Mouse (Mus musculus) neural tube, embryonic 13.5 days (tissue): ENCODE measurements at regions not wholly inside any gene's neighbourhood (a gene's known extent, or its start where the extent isn't known, plus 50 kb on each side); places are given as distances from the start of the nearest gene placed in this dataset.

Source experiments
- ATAC-seq: fragments of 200-750 bp; cut with Nextera tagmentation; 2 replicates; pipeline ENCODE4 v1.8.0; 2017; ENCODE audit warnings: low read depth, mild to moderate bottlenecking, moderate TSS enrichment, moderate library complexity
- H3K27ac ChIP-seq: fragments of 300-500 bp; sonication (generic); replicated peaks from 2 replicates; pipeline ENCODE4 v1.5.1; 2015; ENCODE audit warnings: moderate library complexity, mild to moderate bottlenecking, inconsistent platforms
- H3K27me3 ChIP-seq: fragments of 300-500 bp; sonication (generic); 2 replicates; pipeline ENCODE4 v1.6.1; 2015; ENCODE audit warnings: mild to moderate bottlenecking, inconsistent platforms
- H3K36me3 ChIP-seq: fragments of 300-500 bp; sonication (generic); 2 replicates; pipeline ENCODE4 v1.6.1; 2015; ENCODE audit warnings: mild to moderate bottlenecking, inconsistent platforms
- H3K4me1 ChIP-seq: fragments of 300-500 bp; sonication (generic); replicated peaks from 2 replicates; pipeline ENCODE4 v1.6.1; 2015; ENCODE audit warnings: inconsistent platforms
- H3K4me2 ChIP-seq: fragments of 300-500 bp; sonication (generic); 2 replicates; pipeline ENCODE4 v1.6.1; 2015; ENCODE audit warnings: inconsistent platforms, mild to moderate bottlenecking, moderate library complexity
- H3K4me3 ChIP-seq: fragments of 300-500 bp; sonication (generic); 2 replicates; pipeline ENCODE4 v1.5.1; 2015; ENCODE audit warnings: mild to moderate bottlenecking, inconsistent platforms
- H3K9ac ChIP-seq: fragments of 300-500 bp; sonication (generic); 2 replicates; pipeline ENCODE4 v1.6.1; 2015; ENCODE audit warnings: moderate library complexity, mild to moderate bottlenecking, inconsistent platforms
- H3K9me3 ChIP-seq: fragments of 300-500 bp; sonication (generic); 2 replicates; pipeline ENCODE4 v1.6.1; 2016; ENCODE audit warnings: inconsistent platforms
- WGBS: fragments of 180-500 bp; shearing (Covaris S2); methylation state at CpG from one replicate; pipeline ENCODE4 v1.1.7; 2015; 5-methylcytosine and 5-hydroxymethylcytosine counted together

GRCm38 (mm10) chr9:46600803-46601202 lies 281.0 kb upstream of the 4931429L15Rik start:
- no peaks in the 10 kb centered on the region for H3K36me3 ChIP-seq
- 80% methylated on average over 9 of the region's 9 CpGs for WGBS
- ATAC-seq: no peak
- H3K9ac ChIP-seq: no peak overlapping the region
- H3K4me2 ChIP-seq: no peak overlapping the region
- peak overlapping the region; percentile 61 for H3K27ac ChIP-seq
- peaks cover 37% of the 10 kb centered on the region for H3K4me1 ChIP-seq
- no peaks in the 10 kb centered on the region for H3K9me3 ChIP-seq
- no peaks in the 10 kb centered on the region for H3K27me3 ChIP-seq
- no peak overlapping the region for H3K4me3 ChIP-seq

DNA sequence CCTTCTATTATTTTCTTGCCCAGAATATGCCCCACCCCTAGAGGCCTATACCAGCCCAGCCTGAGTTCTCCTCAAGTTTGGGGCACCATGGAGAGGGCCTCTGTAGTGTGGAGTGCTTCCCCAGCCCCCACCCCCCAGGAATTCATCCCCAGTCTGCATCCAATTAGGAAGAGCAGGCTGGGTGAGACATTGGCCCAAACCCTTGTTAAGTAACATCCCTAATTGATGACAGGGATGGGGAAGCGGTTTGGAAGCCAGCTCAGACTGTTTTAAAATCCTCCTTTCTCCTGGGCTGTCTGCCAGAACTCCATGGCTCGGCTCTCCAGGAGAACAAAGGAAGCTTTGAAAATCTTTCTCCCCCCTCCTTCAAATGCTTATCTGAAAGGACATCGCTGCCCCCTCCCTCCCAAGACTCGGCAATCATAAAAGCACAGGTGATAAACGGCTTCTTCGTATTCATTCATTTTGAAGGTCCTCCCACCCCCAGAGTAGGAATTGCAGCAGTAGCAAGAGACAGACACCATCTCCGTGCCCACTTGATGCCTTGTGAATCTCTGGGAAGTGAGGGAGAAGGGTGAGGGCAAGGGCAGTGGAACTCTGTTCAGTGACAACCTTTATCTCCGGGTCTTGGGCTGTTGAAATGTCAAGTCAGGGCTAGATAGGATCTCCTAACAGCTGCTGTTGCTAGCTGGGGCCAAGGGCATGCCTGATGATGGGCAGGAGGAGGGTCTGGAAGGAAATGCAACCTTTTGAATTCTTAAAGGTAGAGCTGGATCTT lies 280.3 kb upstream of the 4931429L15Rik start:
- no peak overlapping the region for H3K4me3 ChIP-seq
- peak overlapping the region; percentile 61 for H3K27ac ChIP-seq
- no peaks in the 10 kb centered on the region for H3K36me3 ChIP-seq
- no peaks in the 10 kb centered on the region for H3K9me3 ChIP-seq
- peaks cover 37% of the 10 kb centered on the region for H3K4me1 ChIP-seq
- WGBS: 16% methylated on average over 8 of the region's 8 CpGs
- H3K9ac ChIP-seq: no peak overlapping the region
- no peak overlapping the region for H3K4me2 ChIP-seq
- peak; percentile 58; the same call in 1 of the 2 replicates for ATAC-seq
- no peaks in the 10 kb centered on the region for H3K27me3 ChIP-seq

- H3K4me2 ChIP-seq: no peak overlapping the region
- peaks cover 36% of the 10 kb centered on the region for H3K4me1 ChIP-seq
- no peak overlapping the region for H3K4me3 ChIP-seq
- no peak overlapping the region for H3K27ac ChIP-seq
- ATAC-seq: no peak
- H3K9me3 ChIP-seq: no peaks in the 10 kb centered on the region
- 84% methylated on average over 6 of the region's 6 CpGs for WGBS
- no peaks in the 10 kb centered on the region for H3K36me3 ChIP-seq
- H3K9ac ChIP-seq: no peak overlapping the region
- no peaks in the 10 kb centered on the region for H3K27me3 ChIP-seq
These were observed 278.7 kb upstream of the 4931429L15Rik start for GRCm38 (mm10) chr9:46598518-46598917.

- no peak for ATAC-seq
These were observed 273.7 kb upstream of the 4931429L15Rik start for GRCm38 (mm10) chr9:46593444-46593843.

DNA sequence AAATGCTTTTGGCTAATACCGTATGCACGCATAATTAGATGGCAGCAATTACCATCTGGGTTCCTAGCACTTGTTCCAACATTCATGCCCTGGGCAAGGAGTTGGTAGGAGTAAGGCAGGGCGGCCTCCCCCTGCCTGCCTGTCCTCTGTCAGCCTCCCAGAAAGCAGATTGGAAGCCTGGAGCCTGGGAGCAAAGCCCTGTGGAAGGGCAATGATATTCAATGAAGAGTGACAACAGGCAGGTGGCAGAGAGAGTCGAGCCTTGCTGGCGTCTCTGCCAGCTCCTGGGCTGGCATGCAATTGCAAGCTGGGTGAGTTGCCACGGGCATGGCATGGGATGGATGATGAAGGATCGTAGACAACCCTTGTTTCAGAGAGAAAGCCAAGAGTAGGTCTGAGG lies 273.1 kb upstream of the 4931429L15Rik start:
- no peak overlapping the region for H3K9ac ChIP-seq
- no peak overlapping the region for H3K4me2 ChIP-seq
- no peaks in the 10 kb centered on the region for H3K4me1 ChIP-seq
- H3K27ac ChIP-seq: no peak overlapping the region
- H3K27me3 ChIP-seq: no peaks in the 10 kb centered on the region
- H3K9me3 ChIP-seq: no peaks in the 10 kb centered on the region
- H3K4me3 ChIP-seq: no peak overlapping the region
- 0 out of 2 replicates have a peak, but pooled peaks have one; percentile 40 for ATAC-seq
- H3K36me3 ChIP-seq: no peaks in the 10 kb centered on the region
- 73% methylated on average over 7 of the region's 7 CpGs for whole genome bisulfite sequencing

More at GRCm38 (mm10) chr9:46593444-46593843, 273.7 kb upstream of the 4931429L15Rik start:
- no peak overlapping the region for H3K27ac ChIP-seq
- no peaks in the 10 kb centered on the region for H3K27me3 ChIP-seq
- H3K4me2 ChIP-seq: no peak overlapping the region
- H3K9ac ChIP-seq: no peak overlapping the region
- no peaks in the 10 kb centered on the region for H3K36me3 ChIP-seq
- H3K9me3 ChIP-seq: no peaks in the 10 kb centered on the region
- WGBS: 78% methylated on average over 6 of the region's 6 CpGs
- no peak overlapping the region for H3K4me3 ChIP-seq
- H3K4me1 ChIP-seq: no peaks in the 10 kb centered on the region

DNA sequence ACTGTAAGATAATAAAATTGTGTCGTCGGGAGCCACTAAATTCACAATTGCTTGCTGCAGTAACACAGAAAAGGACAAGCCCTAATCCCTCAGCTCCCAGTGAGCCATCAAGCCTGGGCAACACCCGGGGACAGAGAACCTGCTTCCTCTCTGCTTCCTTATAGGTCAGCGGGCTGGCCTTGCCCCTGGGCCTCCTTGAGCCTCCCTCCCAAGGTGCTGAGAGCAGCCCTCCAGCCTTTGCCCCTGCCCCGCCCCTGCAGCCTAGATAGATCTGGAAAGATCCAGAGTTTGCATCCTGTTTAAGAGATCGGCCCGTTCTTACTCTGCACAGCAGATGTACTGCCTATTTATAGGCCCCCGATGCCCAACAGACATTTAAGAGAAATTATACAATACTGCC lies 267.0 kb upstream of the 4931429L15Rik start:
- H3K9me3 ChIP-seq: no peaks in the 10 kb centered on the region
- H3K4me2 ChIP-seq: no peak overlapping the region
- H3K4me1 ChIP-seq: no peaks in the 10 kb centered on the region
- WGBS: 78% methylated on average over 8 of the region's 8 CpGs
- H3K9ac ChIP-seq: no peak overlapping the region
- H3K36me3 ChIP-seq: no peaks in the 10 kb centered on the region
- ATAC-seq: no peak
- H3K27ac ChIP-seq: no peak overlapping the region
- H3K27me3 ChIP-seq: no peaks in the 10 kb centered on the region
- no peak overlapping the region for H3K4me3 ChIP-seq

- no peak for ATAC-seq
- peaks cover 8% of the 10 kb centered on the region; the same call in 1 of the 2 replicates for H3K9me3 ChIP-seq
- H3K4me1 ChIP-seq: no peaks in the 10 kb centered on the region
- no peak overlapping the region for H3K27ac ChIP-seq
- H3K36me3 ChIP-seq: no peaks in the 10 kb centered on the region
- no peak overlapping the region for H3K9ac ChIP-seq
- H3K4me3 ChIP-seq: no peak overlapping the region
- H3K4me2 ChIP-seq: no peak overlapping the region
- no peaks in the 10 kb centered on the region for H3K27me3 ChIP-seq
- WGBS: 18% methylated on average over 4 of the region's 4 CpGs
These were observed 262.1 kb upstream of the 4931429L15Rik start for GRCm38 (mm10) chr9:46581844-46582243.

DNA sequence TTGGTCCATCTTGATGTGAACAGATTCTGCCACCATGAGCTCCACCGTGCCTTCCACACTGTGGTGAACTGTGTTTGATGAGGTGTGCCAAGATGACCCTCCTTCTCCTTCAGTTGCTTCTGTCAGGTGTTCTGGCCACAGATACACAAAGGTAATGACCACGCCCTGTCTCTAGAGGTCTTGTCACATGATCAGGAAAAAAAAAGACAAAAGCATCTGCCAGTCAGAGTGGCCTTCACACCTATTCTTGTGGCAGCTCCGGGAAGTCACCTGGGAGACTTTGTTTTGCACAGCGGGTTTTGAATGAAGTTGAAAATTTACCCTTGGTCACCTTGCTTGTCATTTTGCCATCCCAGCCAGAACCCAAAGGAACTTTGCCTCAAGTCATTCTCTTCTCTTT lies 242.5 kb upstream of the 4931429L15Rik start:
- H3K9ac ChIP-seq: no peak overlapping the region
- no peak overlapping the region for H3K4me3 ChIP-seq
- WGBS: 93% methylated on average over 4 of the region's 4 CpGs
- no peak for ATAC-seq
- H3K4me2 ChIP-seq: no peak overlapping the region
- no peaks in the 10 kb centered on the region for H3K36me3 ChIP-seq
- H3K9me3 ChIP-seq: no peaks in the 10 kb centered on the region
- H3K4me1 ChIP-seq: no peaks in the 10 kb centered on the region
- H3K27me3 ChIP-seq: no peaks in the 10 kb centered on the region
- H3K27ac ChIP-seq: no peak overlapping the region

GRCm38 (mm10) chr9:46558481-46558880 lies 238.7 kb upstream of the 4931429L15Rik start:
- no peak overlapping the region for H3K9ac ChIP-seq
- peaks cover 8% of the 10 kb centered on the region; the same call in 1 of the 2 replicates for H3K4me1 ChIP-seq
- WGBS: 86% methylated on average over 5 of the region's 5 CpGs
- H3K36me3 ChIP-seq: no peaks in the 10 kb centered on the region
- peaks cover 6% of the 10 kb centered on the region for H3K9me3 ChIP-seq
- H3K27ac ChIP-seq: no peak overlapping the region
- no peak overlapping the region for H3K4me2 ChIP-seq
- no peak overlapping the region for H3K4me3 ChIP-seq
- no peaks in the 10 kb centered on the region for H3K27me3 ChIP-seq
- ATAC-seq: no peak

DNA sequence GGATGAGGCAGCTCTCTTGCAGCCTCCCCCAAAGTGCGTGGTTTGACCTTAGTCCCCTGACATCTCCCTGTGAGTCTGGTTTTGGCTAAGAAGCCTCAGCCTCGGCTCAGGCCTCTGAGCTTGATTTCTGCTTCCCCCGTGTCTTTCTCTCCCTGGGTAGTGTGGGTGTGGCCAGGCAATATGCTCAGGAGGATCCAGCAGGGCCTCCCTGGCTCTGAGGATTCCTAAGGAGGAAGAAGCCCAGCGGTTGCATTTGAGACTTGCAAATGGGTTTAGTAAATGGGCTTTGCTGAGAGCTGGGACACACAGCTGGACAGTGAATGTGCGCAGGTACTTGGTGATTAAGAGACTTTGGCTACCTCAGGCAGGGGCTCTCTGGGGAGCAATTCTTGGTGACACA lies 238.0 kb upstream of the 4931429L15Rik start:
- Histone ChIP-seq H3K4me1 (peaks cover 8% of the 10 kb centered on the region; the same call in 1 of the 2 replicates), H3K9ac (no peak overlapping the region), H3K27me3 (no peaks in the 10 kb centered on the region), H3K36me3 (no peaks in the 10 kb centered on the region), H3K9me3 (peaks cover 6% of the 10 kb centered on the region), H3K4me3 (no peak overlapping the region), H3K4me2 (no peak overlapping the region), H3K27ac (no peak overlapping the region)
- WGBS: 46% methylated on average over 5 of the region's 5 CpGs
- ATAC-seq: no peak

- WGBS: 28% methylated on average over 6 of the region's 6 CpGs
- Histone ChIP-seq H3K36me3 (no peaks in the 10 kb centered on the region), H3K4me3 (no peak overlapping the region), H3K27me3 (no peaks in the 10 kb centered on the region), H3K9ac (no peak overlapping the region), H3K4me2 (no peak overlapping the region), H3K9me3 (peaks cover 6% of the 10 kb centered on the region), H3K27ac (0 out of 2 replicates have a peak overlapping the region, but pooled peaks have one; percentile 30), H3K4me1 (peaks cover 8% of the 10 kb centered on the region; the same call in 1 of the 2 replicates)
- peak; percentile 61; the same call in 1 of the 2 replicates for ATAC-seq
These were observed 235.4 kb upstream of the 4931429L15Rik start for GRCm38 (mm10) chr9:46555156-46555555.

DNA sequence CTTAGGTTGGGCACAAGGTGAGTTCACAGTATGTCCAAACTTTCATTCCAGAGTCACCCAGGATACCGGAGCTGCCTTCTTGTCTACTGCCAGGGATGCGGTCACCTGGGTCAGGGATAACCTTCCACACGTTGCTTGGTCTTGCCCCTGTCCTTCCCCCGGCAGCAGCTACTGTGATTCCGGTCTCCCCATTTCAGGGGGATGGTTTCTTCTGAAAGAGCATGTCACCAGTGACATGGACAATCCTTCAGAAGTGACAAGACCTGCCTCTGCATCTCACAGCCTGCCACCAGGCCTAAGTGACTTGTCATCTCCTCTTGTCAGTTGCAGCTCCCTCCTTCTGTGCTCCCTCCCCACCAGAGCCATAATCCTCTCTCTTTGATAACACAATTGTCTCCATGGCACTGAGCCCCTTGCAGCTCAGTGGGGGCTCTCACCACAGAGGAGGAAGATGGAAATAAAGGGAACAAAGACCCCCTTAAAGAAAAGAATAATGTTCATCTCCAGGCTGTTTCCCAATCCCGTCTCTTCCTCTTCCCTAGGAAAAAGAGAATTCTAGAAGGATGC lies 234.9 kb upstream of the 4931429L15Rik start:
- peaks cover 6% of the 10 kb centered on the region for H3K9me3 ChIP-seq
- H3K36me3 ChIP-seq: no peaks in the 10 kb centered on the region
- peaks cover 8% of the 10 kb centered on the region; the same call in 1 of the 2 replicates for H3K4me1 ChIP-seq
- no peaks in the 10 kb centered on the region for H3K27me3 ChIP-seq
- H3K9ac ChIP-seq: no peak overlapping the region
- 0 out of 2 replicates have a peak overlapping the region, but pooled peaks have one; percentile 30 for H3K27ac ChIP-seq
- ATAC-seq: no peak
- no peak overlapping the region for H3K4me3 ChIP-seq
- 68% methylated on average over 6 of the region's 6 CpGs for WGBS
- H3K4me2 ChIP-seq: no peak overlapping the region
